Mouse (Mus musculus) ES-E14 (cell line): ENCODE measurements around the gene Sbk2. TPM values are rescaled to one million over a fixed set of nuclear protein-coding genes. Genes with fewer than 3 reads are reported as not detected.

Experiments
- DNase-seq: peaks from one replicate; pipeline ENCODE4 v3.0.0-alpha.2; 2013; ENCODE audit warnings: low read depth, low spot score
- H3K27ac ChIP-seq: 2 replicates; pipeline ENCODE4 v1.5.1; 2012; ENCODE audit warnings: low read depth, mild to moderate bottlenecking, low read length, moderate library complexity, mixed read lengths; ENCODE audit not compliant: poor library complexity, insufficient read depth, severe bottlenecking
- H3K36me3 ChIP-seq: 2 replicates; pipeline ENCODE4 v1.6.1; 2012; ENCODE audit warnings: mild to moderate bottlenecking, low read length, moderate library complexity, mixed read lengths; ENCODE audit not compliant: control insufficient read depth, poor library complexity, insufficient read depth, severe bottlenecking
- H3K4me1 ChIP-seq, 2 experiments: fragments of 150-350 bp in 1 of 2; sonication (generic) in 1 of 2; 2 replicates each; pipeline ENCODE4 v1.6.1; 2012; ENCODE audit warnings: low read length in 2 of 2, mild to moderate bottlenecking in 1 of 2, mixed read lengths in 1 of 2; ENCODE audit not compliant: control insufficient read depth in 2 of 2, insufficient read depth in 2 of 2, poor library complexity in 1 of 2
- H3K4me3 ChIP-seq, 2 experiments: fragments of 150-350 bp in 1 of 2; sonication (generic) in 1 of 2; 2 replicates each; pipeline ENCODE4 v1.5.1; 2012; ENCODE audit warnings: low read length in 2 of 2, low read depth in 1 of 2, mild to moderate bottlenecking in 1 of 2, mixed read lengths in 1 of 2; ENCODE audit not compliant: insufficient read depth in 1 of 2, poor library complexity in 1 of 2, severe bottlenecking in 1 of 2
- H3K9ac ChIP-seq: 2 replicates; pipeline ENCODE4 v1.6.1; 2012; ENCODE audit warnings: low read depth, mild to moderate bottlenecking, low read length, mixed read lengths; ENCODE audit not compliant: poor library complexity, insufficient read depth, severe bottlenecking
- H3K9me3 ChIP-seq: fragments of 150-350 bp; sonication (generic); 2 replicates; pipeline ENCODE4 v1.6.1; 2012; ENCODE audit warnings: low read depth, mild to moderate bottlenecking, low read length; ENCODE audit not compliant: control insufficient read depth, insufficient read depth
- CHD2 ChIP-seq: IDR thresholded peaks from 2 replicates; pipeline ENCODE4 v1.6.1; 2014; ENCODE audit warnings: mild to moderate bottlenecking, low read depth, low read length, inconsistent platforms
- HCFC1 ChIP-seq: IDR thresholded peaks from 2 replicates; pipeline ENCODE4 v1.6.1; 2012; ENCODE audit warnings: low read length, inconsistent platforms, borderline replicate concordance; ENCODE audit not compliant: insufficient read depth
- MAFK ChIP-seq: IDR thresholded peaks from 2 replicates; pipeline ENCODE4 v1.6.1; 2014; ENCODE audit warnings: mild to moderate bottlenecking, low read depth, low read length, inconsistent platforms; ENCODE audit not compliant: insufficient read depth
- ZC3H11A ChIP-seq: IDR thresholded peaks from 2 replicates; pipeline ENCODE4 v1.6.1; 2012; ENCODE audit warnings: low read depth, mild to moderate bottlenecking, inconsistent platforms, low read length, borderline replicate concordance
- ZNF384 ChIP-seq: IDR thresholded peaks from 2 replicates; pipeline ENCODE4 v1.6.1; 2012; ENCODE audit warnings: low read depth, low read length, inconsistent platforms
- in situ Hi-C, 2 experiments: fragments of 600-800 bp; cut with MboI; formaldehyde crosslinking; loops; one replicate each; pipeline ENCODE4 v1.15.1; 2025; ENCODE audit warnings: low sequenced_read_pairs in 2 of 2, inconsistent platforms in 1 of 2; ENCODE audit not compliant: unreplicated experiment in 2 of 2
- total RNA-seq: library from RNA; depleted of rRNA; stranded (reverse); fragments of 300-350 nt; gene quantifications from 2 replicates; pipeline ENCODE4 v1.2.3, GENCODE M21; 2012

The Sbk2 gene
- total RNA-seq, 1 experiment: 0.22 TPM

DNA sequence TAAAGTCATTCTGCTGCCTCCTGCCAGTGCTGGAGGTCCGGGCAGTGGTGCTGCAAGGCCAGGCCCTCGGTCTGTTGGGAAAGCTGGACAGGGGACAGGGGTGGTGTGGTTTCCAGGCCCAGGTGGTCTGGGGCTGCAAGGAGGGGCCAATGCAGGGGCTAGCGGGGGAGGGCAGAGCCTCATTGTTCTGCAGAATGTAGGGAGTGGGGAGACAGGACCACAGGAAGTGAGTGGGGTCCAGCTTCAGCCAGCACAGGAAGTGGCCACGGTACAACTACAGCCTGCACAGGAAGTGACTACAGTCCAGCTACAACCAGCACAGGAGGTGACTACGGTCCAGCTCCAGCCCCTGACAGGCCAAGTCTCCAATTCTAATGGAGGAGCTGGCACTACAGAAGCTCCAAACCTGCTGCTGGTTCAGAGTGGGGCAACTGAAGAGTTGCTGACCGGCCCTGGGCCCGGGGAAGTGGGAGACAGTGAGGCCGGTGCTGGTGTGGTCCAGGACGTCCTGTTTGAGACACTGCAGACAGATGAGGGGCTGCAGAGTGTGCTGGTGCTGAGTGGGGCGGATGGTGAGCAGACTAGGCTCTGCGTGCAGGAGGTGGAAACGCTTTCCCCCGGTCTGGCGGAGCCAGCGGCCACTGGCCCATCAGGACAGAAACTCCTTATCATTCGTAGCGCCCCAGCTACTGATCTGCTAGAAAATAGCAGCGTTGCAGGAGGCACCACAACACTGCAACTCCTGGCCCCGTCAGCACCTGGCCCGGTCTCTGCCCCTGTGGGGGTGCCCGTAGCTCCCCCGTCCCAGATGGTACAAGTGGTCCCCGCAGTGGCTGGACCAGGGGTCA, 43.0 kb downstream of the Sbk2 start:
- Histone ChIP-seq H3K9ac (no peak overlapping the region), H3K4me1 (peaks cover 4 to 49% of the 10 kb centered on the region in 2 experiments; a peak in 3 of 4 replicates)
- in situ Hi-C loops: no loop called here

GRCm38 (mm10) chr7:4920496-4920895, 43.7 kb downstream of the Sbk2 start:
- Histone ChIP-seq H3K27ac (no peak overlapping the region), H3K4me3 (peak overlapping the region; percentile 49 to 51), H3K4me1 (peaks cover 4 to 45% of the 10 kb centered on the region in 2 experiments; a peak in 3 of 4 replicates), H3K9me3 (no peaks in the 10 kb centered on the region), H3K9ac (peak overlapping the region; percentile 57), H3K36me3 (peaks cover 8% of the 10 kb centered on the region; the same call in 1 of the 2 replicates)
- no peak for DNase-seq
- TF ChIP-seq ZC3H11A: no peak
- in situ Hi-C loops: no loop called here

More for the DNA sequence above, 43.0 kb downstream of the Sbk2 start:
- no peak for TF ChIP-seq CHD2
- no peak for TF ChIP-seq MAFK
- TF ChIP-seq ZNF384: no peak
- TF ChIP-seq ZC3H11A: no peak
- no peak for TF ChIP-seq HCFC1
- peaks cover 8% of the 10 kb centered on the region; the same call in 1 of the 2 replicates for H3K36me3 ChIP-seq
- H3K27ac ChIP-seq: no peak overlapping the region
- no peak for DNase-seq
- H3K9me3 ChIP-seq: no peaks in the 10 kb centered on the region
- H3K4me3 ChIP-seq: no peak overlapping the region; a peak in 1 of 4 replicates

- Histone ChIP-seq H3K36me3 (peaks cover 8% of the 10 kb centered on the region; the same call in 1 of the 2 replicates), H3K27ac (no peak overlapping the region), H3K4me3 (peak overlapping the region; percentile 49 to 51), H3K4me1 (peaks cover 4 to 43% of the 10 kb centered on the region in 2 experiments; a peak in 3 of 4 replicates), H3K9ac (peak overlapping the region; percentile 57), H3K9me3 (no peaks in the 10 kb centered on the region)
- in situ Hi-C loops: loop anchor here in 1 of 2 experiments (10.0 kb wide), 1 partner anchor 375 kb away; the partner anchor contains the start of gene Syt5
- no peak for TF ChIP-seq HCFC1
- TF ChIP-seq CHD2: no peak
- TF ChIP-seq ZC3H11A: no peak
- no peak for TF ChIP-seq ZNF384
- TF ChIP-seq MAFK: no peak
- no peak for DNase-seq
Measured at GRCm38 (mm10) chr7:4919971-4920370, 44.2 kb downstream of the Sbk2 start.

GRCm38 (mm10) chr7:4919096-4919495, 45.1 kb downstream of the Sbk2 start:
- no peaks in the 10 kb centered on the region for H3K9me3 ChIP-seq
- H3K4me1 ChIP-seq: peaks cover 4 to 39% of the 10 kb centered on the region in 2 experiments; a peak in 3 of 4 replicates
- DNase-seq: no peak
- H3K4me3 ChIP-seq: peak overlapping the region in 1 of 2 experiments; percentile 25; a peak in 1 of 4 replicates
- H3K9ac ChIP-seq: 0 out of 2 replicates have a peak overlapping the region, but pooled peaks have one; percentile 10
- TF ChIP-seq ZC3H11A: no peak
- no peak for TF ChIP-seq CHD2
- TF ChIP-seq HCFC1: no peak
- TF ChIP-seq MAFK: no peak
- TF ChIP-seq ZNF384: no peak
- in situ Hi-C loops: loop anchor here in 1 of 2 experiments (10.0 kb wide), 1 partner anchor 374 kb away; the partner anchor contains the start of gene Syt5
- peaks cover 8% of the 10 kb centered on the region; the same call in 1 of the 2 replicates for H3K36me3 ChIP-seq
- H3K27ac ChIP-seq: no peak overlapping the region
